ENCODE assay signal across 9 mouse cellular contexts in the genomic region with DNA sequence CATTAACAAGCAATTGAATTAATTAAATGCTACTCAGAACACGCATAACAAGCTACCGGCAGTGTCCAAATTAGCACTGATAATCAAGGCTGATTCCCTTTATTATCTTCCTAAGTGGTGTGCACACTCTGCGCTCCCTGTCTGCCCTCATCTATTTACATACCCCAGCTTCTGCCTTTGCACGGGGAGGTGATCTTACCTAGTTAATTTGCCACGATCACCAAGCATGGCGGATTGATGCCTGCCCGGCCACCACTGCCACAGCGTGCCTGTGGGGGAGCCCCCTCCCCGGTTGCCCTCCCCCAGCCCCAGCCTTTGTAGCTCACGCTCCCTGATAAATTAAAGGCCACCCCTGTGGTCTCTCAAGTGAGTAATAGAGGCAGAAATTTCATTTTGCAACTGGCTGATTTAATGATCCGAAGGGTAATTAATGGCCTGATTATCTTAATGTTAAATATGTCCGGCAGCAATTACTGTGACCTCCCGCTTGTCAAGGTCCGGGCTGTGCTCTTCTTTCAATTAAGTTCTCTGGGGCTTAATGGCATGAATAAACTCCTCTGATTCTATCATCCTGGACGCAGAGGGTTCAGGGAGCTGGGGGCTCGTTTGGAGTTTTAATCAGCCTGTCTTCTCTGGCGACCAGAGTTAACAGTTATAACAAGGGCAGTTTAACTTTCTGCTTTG.
A peak's percentile ranks its signal among the peaks of the same experiment; 100 is the strongest.
DNase-seq lines count a peak whose midpoint lies in the region; ATAC-seq and TF ChIP-seq lines count a peak whose summit lies in the region.
"Had no signal": no experiment of that assay in that cellular context is flagged by ENCODE, and none has a peak within 500 bp of the region (broad histone marks: within the 10 kb centered on the region; RNA-seq: fewer than 3 reads in every experiment).

No protein-coding gene starts in this region.

- no peak for TF ChIP-seq CTCF in intestine, postnatal 0 days (IDR thresholded peaks at IDR 0.05; ENCODE audit: low read depth)
- TF ChIP-seq CTCF in lung, adult 2 months (IDR thresholded peaks at IDR 0.05; ENCODE audit: insufficient read depth, low read length): no peak

- no peaks in the 10 kb centered on the region for H3K9me3 ChIP-seq in embryonic facial prominence, embryonic 10.5 days
- no peaks in the 10 kb centered on the region for H3K9me3 ChIP-seq in forebrain, embryonic 13.5 days (replicated peaks)
- H3K9me3 ChIP-seq in intestine, postnatal 0 days (ENCODE audit: control insufficient read depth): no peaks in the 10 kb centered on the region
- H3K9me3 ChIP-seq in neural tube, embryonic 12.5 days: no peaks in the 10 kb centered on the region

- ATAC-seq in forebrain, embryonic 13.5 days: peak; percentile 74
- no peak for ATAC-seq in intestine, postnatal 0 days
- ATAC-seq in neural tube, embryonic 12.5 days (ENCODE audit: low FRiP score, low read depth): peak; percentile 83

- 41% methylated on average over 17 of the region's 17 CpGs for WGBS in embryonic facial prominence, embryonic 10.5 days
- WGBS in forebrain, embryonic 13.5 days: 4% methylated on average over 17 of the region's 17 CpGs
- WGBS in intestine, postnatal 0 days: 80% methylated on average over 17 of the region's 17 CpGs
- 22% methylated on average over 17 of the region's 17 CpGs for WGBS in neural tube, embryonic 12.5 days
- WGBS in lung, adult 2 months: 82% methylated on average over 17 of the region's 17 CpGs

- no peak overlapping the region for H3K27ac ChIP-seq in embryonic facial prominence, embryonic 10.5 days (replicated peaks)
- H3K27ac ChIP-seq in forebrain, embryonic 13.5 days: peak overlapping the region; percentile 68
- no peak overlapping the region for H3K27ac ChIP-seq in intestine, postnatal 0 days (ENCODE audit: low read depth, low read length)
- no peak overlapping the region for H3K27ac ChIP-seq in neural tube, embryonic 12.5 days

- no peak overlapping the region for H3K4me3 ChIP-seq in embryonic facial prominence, embryonic 10.5 days
- H3K4me3 ChIP-seq in forebrain, embryonic 13.5 days: no peak overlapping the region
- H3K4me3 ChIP-seq in intestine, postnatal 0 days (ENCODE audit: low read depth, low read length): no peak overlapping the region
- no peak overlapping the region for H3K4me3 ChIP-seq in neural tube, embryonic 12.5 days
- no peak overlapping the region for H3K4me3 ChIP-seq in lung, adult 2 months (replicated peaks; ENCODE audit: extremely low read depth, low read depth, low read length)

- H3K9ac ChIP-seq in forebrain, embryonic 13.5 days: peak overlapping the region; percentile 41; the same call in 1 of the 2 replicates
- no peak overlapping the region for H3K9ac ChIP-seq in intestine, postnatal 0 days (ENCODE audit: low read depth, low read length)
- no peak overlapping the region for H3K9ac ChIP-seq in neural tube, embryonic 12.5 days

- H3K27me3 ChIP-seq in embryonic facial prominence, embryonic 10.5 days (replicated peaks; ENCODE audit: low read depth, poor library complexity, severe bottlenecking): peaks cover 56% of the 10 kb centered on the region
- peaks cover 64% of the 10 kb centered on the region for H3K27me3 ChIP-seq in forebrain, embryonic 13.5 days
- H3K27me3 ChIP-seq in intestine, postnatal 0 days (replicated peaks; ENCODE audit: control insufficient read depth, insufficient read depth, low read length): no peaks in the 10 kb centered on the region
- H3K27me3 ChIP-seq in neural tube, embryonic 12.5 days (replicated peaks): peaks cover 9% of the 10 kb centered on the region; the same call in 1 of the 2 replicates

- peaks cover 52% of the 10 kb centered on the region for H3K4me1 ChIP-seq in embryonic facial prominence, embryonic 10.5 days
- peaks cover 49% of the 10 kb centered on the region for H3K4me1 ChIP-seq in forebrain, embryonic 13.5 days
- H3K4me1 ChIP-seq in intestine, postnatal 0 days (replicated peaks; ENCODE audit: control insufficient read depth, insufficient read depth, low read length): 0 out of 2 replicates have a peak, but pooled peaks cover 3% of the 10 kb centered on the region
- peaks cover 49% of the 10 kb centered on the region for H3K4me1 ChIP-seq in neural tube, embryonic 12.5 days
- H3K4me1 ChIP-seq in lung, adult 2 months (ENCODE audit: control insufficient read depth, insufficient read depth, low read length): no peaks in the 10 kb centered on the region

- H3K36me3 ChIP-seq in embryonic facial prominence, embryonic 10.5 days (replicated peaks): peaks cover 9% of the 10 kb centered on the region; the same call in 1 of the 2 replicates
- no peaks in the 10 kb centered on the region for H3K36me3 ChIP-seq in forebrain, embryonic 13.5 days (ENCODE audit: poor library complexity, severe bottlenecking)
- peaks cover 5% of the 10 kb centered on the region; the same call in 1 of the 2 replicates for H3K36me3 ChIP-seq in intestine, postnatal 0 days (ENCODE audit: control insufficient read depth, insufficient read depth)
- H3K36me3 ChIP-seq in neural tube, embryonic 12.5 days: peaks cover 9% of the 10 kb centered on the region; the same call in 1 of the 2 replicates

- TF ChIP-seq POLR2A in lung, adult 2 months (IDR thresholded peaks at IDR 0.05; ENCODE audit: borderline replicate concordance, extremely low read depth, low read depth, low read length): no peak

- peak; percentile 43 for DNase-seq in embryonic facial prominence, embryonic 10.5 days (ENCODE audit: low spot score)
- DNase-seq in lung, adult 2 months: no peak
- DNase-seq in right cerebral cortex, adult 2 months (ENCODE audit: low spot score in 2 of 2): no peak
- DNase-seq in heart, postnatal 36 days: no peak
- DNase-seq: cerebellum, adult 8-10 months; gastrocnemius, postnatal 10 days had no signal

- H3K4me2 ChIP-seq in forebrain, embryonic 13.5 days: peak overlapping the region; percentile 36
- peak overlapping the region; percentile 38; the same call in 1 of the 2 replicates for H3K4me2 ChIP-seq in intestine, postnatal 0 days (replicated peaks; ENCODE audit: low read depth)
- peak overlapping the region; percentile 24; the same call in 1 of the 2 replicates for H3K4me2 ChIP-seq in neural tube, embryonic 12.5 days (replicated peaks)

- intact Hi-C loops in heart, postnatal 36 days (cut with DNase I): no loop called here
